Mouse (Mus musculus) hematopoietic stem cell, adult 5-6 weeks (primary cell): ENCODE measurements at regions not wholly inside any gene's neighbourhood (a gene's known extent, or its start where the extent isn't known, plus 50 kb on each side); places are given as distances from the start of the nearest gene placed in this dataset.

Source experiments
- ATAC-seq, 2 experiments: fragments of 125-278 bp in 1 of 2; replicated peaks in 1 of 2; 2 replicates each; pipeline ENCODE4 v1.8.0; 2016 to 2017; ENCODE audit warnings: inconsistent platforms in 2 of 2, mild to moderate bottlenecking in 2 of 2, moderate number of reproducible peaks in 2 of 2, low read depth in 1 of 2, moderate TSS enrichment in 1 of 2; ENCODE audit not compliant: low FRiP score in 2 of 2, poor library complexity in 2 of 2, severe bottlenecking in 2 of 2, insufficient read depth in 1 of 2, low TSS enrichment in 1 of 2

GRCm38 (mm10) chr14:76694894-76695293 lies 138.2 kb upstream of the Serp2 start:
- peak in 1 of 2 experiments; percentile 31; a peak in 1 of 4 replicates for ATAC-seq

GRCm38 (mm10) chr14:76693351-76694317 lies 136.9 kb upstream of the Serp2 start:
- ATAC-seq = peak; percentile 80 to 82

GRCm38 (mm10) chr14:76687971-76688407 lies 131.3 kb upstream of the Serp2 start:
- ATAC-seq = peak; percentile 85 to 87

GRCm38 (mm10) chr14:76686762-76687453 lies 130.2 kb upstream of the Serp2 start:
- ATAC-seq = no peak

- ATAC-seq = no peak
Observed at GRCm38 (mm10) chr14:76685830-76686761, 129.4 kb upstream of the Serp2 start.

- no peak for ATAC-seq
Observed at GRCm38 (mm10) chr14:76684327-76684726, 127.6 kb upstream of the Serp2 start.

GRCm38 (mm10) chr14:76681581-76682377 lies 125.1 kb upstream of the Serp2 start:
- ATAC-seq = peak in 1 of 2 experiments; percentile 39; a peak in 2 of 4 replicates

- ATAC-seq = no peak
Observed at GRCm38 (mm10) chr14:76678512-76679134, 121.9 kb upstream of the Serp2 start.

- no peak for ATAC-seq
Observed at GRCm38 (mm10) chr14:76674949-76675348, 118.3 kb upstream of the Serp2 start.

- ATAC-seq = peak; percentile 85 to 90
Observed at GRCm38 (mm10) chr14:76673671-76674331, 117.1 kb upstream of the Serp2 start.

- ATAC-seq = no peak
Observed at GRCm38 (mm10) chr14:76672899-76673298, 116.2 kb upstream of the Serp2 start.

GRCm38 (mm10) chr14:76672442-76672841 lies 115.8 kb upstream of the Serp2 start:
- no peak for ATAC-seq

- ATAC-seq = no peak
Observed at GRCm38 (mm10) chr14:76671023-76671422, 114.3 kb upstream of the Serp2 start.

- ATAC-seq = peak; percentile 14 to 30; a peak in 1 of 4 replicates
Observed at GRCm38 (mm10) chr14:76665754-76666371, 109.2 kb upstream of the Serp2 start.
